Comparison of ENCODE assay signal across 9 mouse cellular contexts in the genomic region with DNA sequence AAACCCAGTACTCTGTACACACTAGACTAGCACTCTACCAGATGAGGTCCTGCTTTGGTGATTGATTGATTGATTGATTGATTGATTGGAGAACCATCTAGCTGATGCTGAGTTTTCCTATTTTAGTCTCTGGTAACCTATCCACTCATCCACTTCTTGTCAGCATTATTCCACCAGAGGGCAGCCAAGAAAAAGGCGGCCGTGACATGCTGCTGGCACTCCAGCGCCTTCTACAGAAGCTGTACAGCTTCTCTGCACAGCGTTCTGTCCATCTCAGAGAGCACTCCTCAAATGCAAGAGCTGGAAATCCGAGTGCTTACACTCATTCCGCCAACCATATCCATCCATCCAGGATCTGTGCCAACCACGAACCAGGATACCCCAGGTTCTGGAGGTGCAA. TPM values are rescaled to one million over a fixed set of nuclear protein-coding genes. Genes with fewer than 3 reads are reported as not detected.
DNase-seq lines count a peak whose midpoint lies in the region; ATAC-seq and TF ChIP-seq lines count a peak whose summit lies in the region.
"Had no signal": no experiment of that assay in that cellular context is flagged by ENCODE, and none has a peak within 500 bp of the region (broad histone marks: within the 10 kb centered on the region; RNA-seq: fewer than 3 reads in every experiment).

No protein-coding gene starts in this region.

- H3K4me3 ChIP-seq in hindbrain, embryonic 15.5 days, result no peak overlapping the region
- H3K4me3 ChIP-seq: erythroblast, embryonic 14.5 days had no signal

- no peaks in the 10 kb centered on the region for H3K9me3 ChIP-seq in hindbrain, embryonic 15.5 days

- POLR2A ChIA-PET in Patski (lab: Charles Lee), result no interaction called here

- WGBS in hindbrain, embryonic 15.5 days, result 32% methylated on average over 7 of the region's 7 CpGs

- ATAC-seq in Patski, result peak; percentile 61
- peak; percentile 62 for ATAC-seq in hindbrain, embryonic 15.5 days (ENCODE audit: low FRiP score, low read depth)
- ATAC-seq in megakaryocyte progenitor cell, adult 5-6 weeks (replicated peaks; ENCODE audit: poor library complexity), result peak; percentile 79
- no peak for ATAC-seq in megakaryocyte, adult 5-6 weeks (ENCODE audit: poor library complexity, severe bottlenecking)

- peaks cover 11% of the 10 kb centered on the region for H3K27me3 ChIP-seq in Patski
- no peaks in the 10 kb centered on the region for H3K27me3 ChIP-seq in hindbrain, embryonic 15.5 days

- peak; percentile 76 for TF ChIP-seq CTCF in Patski (IDR thresholded peaks at IDR 0.05)

- in situ Hi-C loops in Patski (cut with MboI; ENCODE audit: low pct_unique_long_range_greater_than_20kb), result no loop called here

- peaks cover 14% of the 10 kb centered on the region for H3K4me1 ChIP-seq in hindbrain, embryonic 15.5 days (replicated peaks)

- no peak for DNase-seq in Patski (ENCODE audit: low read depth, low spot score)
- DNase-seq in c-Kit-positive CD71-positive TER-119-negative erythroid progenitor cells, embryonic 14.5 days (ENCODE audit: low read depth), result peak; percentile 27
- peak; percentile 9 for DNase-seq in forelimb bud, embryonic 11.5 days (ENCODE audit: low read depth, low spot score)
- peak; percentile 34 to 73 for DNase-seq in layer of hippocampus, postnatal 14 days (ENCODE audit: low spot score in 2 of 2)
- peak; percentile 34 for DNase-seq in right cerebral cortex, postnatal 25 days

- no peaks in the 10 kb centered on the region for H3K36me3 ChIP-seq in hindbrain, embryonic 15.5 days

- no peak overlapping the region for H3K27ac ChIP-seq in hindbrain, embryonic 15.5 days (replicated peaks)

- no peak overlapping the region for H3K4me2 ChIP-seq in hindbrain, embryonic 15.5 days

- CTCF ChIA-PET in Patski (lab: Charles Lee), result interaction anchor here (0.9 to 3.2 kb wide), 12 partner anchors 10 to 88 kb away, joined by 3 to 15 read pairs (median 4); no protein-coding TSS in a partner anchor

- no peak overlapping the region for H3K9ac ChIP-seq in hindbrain, embryonic 15.5 days

RNA-seq across cellular contexts. Expression of gene Gnb4, which starts 5.8 kb away (rescaled TPM):
- 0.94 TPM for polyA plus RNA-seq in Patski (2021)
- polyA plus RNA-seq in hindbrain, embryonic 15.5 days (2015; fragmentation: Nextera tagmentation; extraction: Ambion mirVana), result 95.1 and 96.3 TPM in 2 replicates
- 10 to 100 TPM; 42.7 to 43.7 TPM for total RNA-seq in layer of hippocampus, postnatal 14 days (2021)
- 2.1 and 8.3 TPM in 2 replicates for total RNA-seq in megakaryocyte progenitor cell, adult 5-6 weeks (2015)
- total RNA-seq in megakaryocyte progenitor cell, adult 5-6 weeks (2017), result 3.0 and 13.7 TPM in 2 replicates
- total RNA-seq in megakaryocyte, adult 5-6 weeks (2015), result 1.8 and 2.7 TPM in 2 replicates
- 2.0 and 5.2 TPM in 2 replicates for total RNA-seq in megakaryocyte, adult 5-6 weeks (2017)
